Mouse (Mus musculus) G1E (cell line): Measurements from ENCODE around the gene Kank3.

Experiments used
- CTCF ChIP-seq: IDR thresholded peaks from 2 replicates; pipeline ENCODE4 v1.5.1; 2012; ENCODE audit warnings: low read depth, low read length, inconsistent platforms, mixed read lengths
- GATA1 ChIP-seq: IDR thresholded peaks from 2 replicates; pipeline ENCODE4 v1.6.1; 2012; ENCODE audit warnings: borderline replicate concordance, low read length, inconsistent platforms, mixed read lengths
- GATA2 ChIP-seq: IDR thresholded peaks from 2 replicates; pipeline ENCODE4 v1.6.1; 2012; ENCODE audit warnings: low read depth, low read length, inconsistent platforms, borderline replicate concordance
- TAL1 ChIP-seq: conservative IDR thresholded peaks from 2 replicates; pipeline ENCODE4 v1.6.1; 2012; ENCODE audit warnings: low read depth, low read length, inconsistent platforms, mixed read lengths

DNA sequence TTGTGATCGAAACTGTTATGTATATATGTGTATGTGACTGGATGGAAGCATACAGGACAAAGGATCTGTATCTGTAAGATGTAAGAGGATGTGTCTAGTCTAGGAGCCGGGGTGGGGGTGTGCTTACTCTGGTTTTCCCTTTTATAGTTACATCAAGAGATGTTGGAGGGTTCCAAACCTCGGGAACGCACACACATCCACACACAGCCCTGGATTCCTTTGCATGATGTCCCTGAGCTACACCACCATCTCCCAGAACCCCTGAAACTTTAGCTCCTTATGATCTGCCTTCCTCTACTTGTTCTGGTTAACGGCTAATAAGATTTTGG, 30.4 kb upstream of the Kank3 start:
- TF ChIP-seq GATA1 (no peak), CTCF (no peak), TAL1 (no peak), GATA2 (no peak)
